Mouse (Mus musculus) E14TG2a.4 (cell line): Measurements from ENCODE around the gene Sult3a2.

Source experiments
- CTCF ChIP-seq: conservative IDR thresholded peaks from 2 replicates; pipeline ENCODE4 v1.5.1; 2014; ENCODE audit warnings: low read length
- NANOG ChIP-seq: IDR thresholded peaks from 2 replicates; pipeline ENCODE4 v1.6.1; 2014; ENCODE audit warnings: borderline replicate concordance, low read length, mixed read lengths

GRCm38 (mm10) chr10:33723764-33724163 lies 62.7 kb downstream of the Sult3a2 start:
- TF ChIP-seq CTCF, result no peak
- no peak for TF ChIP-seq NANOG
